Mouse (Mus musculus): ENCODE data around the gene Tmem82. TPM values are rescaled to one million over a fixed set of nuclear protein-coding genes. Genes with fewer than 3 reads are reported as not detected.

Gene Tmem82
- total RNA-seq, 1 experiment: 3.9 TPM

DNA sequence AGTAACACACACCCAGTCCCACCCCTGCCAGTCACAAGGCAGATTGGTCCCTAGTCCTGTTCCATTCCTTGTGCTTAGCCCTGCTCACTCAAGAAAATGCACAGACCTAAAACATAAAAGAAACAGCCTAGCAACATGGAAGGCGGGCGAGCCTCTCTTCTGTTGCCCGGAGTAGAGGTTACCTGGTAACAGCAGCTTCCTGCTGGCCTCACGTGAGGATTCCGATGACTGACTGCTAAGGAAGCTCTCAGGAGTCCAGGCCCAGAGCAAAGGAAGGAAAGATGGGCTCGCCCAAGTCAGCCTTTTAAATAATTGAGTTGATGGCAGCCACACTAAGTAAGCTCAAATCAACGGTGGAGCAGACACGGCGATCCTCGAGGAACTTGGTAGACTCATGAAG, 33.5 kb upstream of the Tmem82 start:
- H3K4me1 ChIP-seq (ENCODE audit: control insufficient read depth in 2 of 2, insufficient read depth in 2 of 2, low read length in 2 of 2, poor library complexity in 1 of 2): peaks cover 0 to 5% of the 10 kb centered on the region in 2 experiments; a peak in 1 of 4 replicates
- TF ChIP-seq ZNF384 (IDR thresholded peaks at IDR 0.05; ENCODE audit: low read depth, low read length) (no peak), ZC3H11A (IDR thresholded peaks at IDR 0.05; ENCODE audit: borderline replicate concordance, low read depth, low read length) (no peak), MAFK (IDR thresholded peaks at IDR 0.05; ENCODE audit: insufficient read depth, low read depth, low read length) (no peak), CHD2 (IDR thresholded peaks at IDR 0.05; ENCODE audit: low read depth, low read length) (no peak), HCFC1 (IDR thresholded peaks at IDR 0.05; ENCODE audit: borderline replicate concordance, insufficient read depth, low read length) (no peak)
- DNase-seq (ENCODE audit: low read depth, low spot score): no peak
- H3K36me3 ChIP-seq (ENCODE audit: control insufficient read depth, insufficient read depth, low read length, poor library complexity, severe bottlenecking): no peaks in the 10 kb centered on the region
- in situ Hi-C loops (cut with MboI; ENCODE audit: low sequenced_read_pairs in 2 of 2, unreplicated experiment in 2 of 2): no loop called here
- H3K4me3 ChIP-seq (ENCODE audit: insufficient read depth in 1 of 2, low read depth in 1 of 2, low read length in 2 of 2, poor library complexity in 1 of 2, severe bottlenecking in 1 of 2): no peak overlapping the region
- H3K9ac ChIP-seq (ENCODE audit: insufficient read depth, low read depth, low read length, poor library complexity, severe bottlenecking): no peak overlapping the region
- H3K9me3 ChIP-seq (ENCODE audit: control insufficient read depth, insufficient read depth, low read depth, low read length): no peaks in the 10 kb centered on the region
- no peak overlapping the region for H3K27ac ChIP-seq (ENCODE audit: insufficient read depth, low read depth, low read length, poor library complexity, severe bottlenecking)

GRCm38 (mm10) chr4:141651286-141651685, 32.9 kb upstream of the Tmem82 start:
- in situ Hi-C loops (cut with MboI; ENCODE audit: low sequenced_read_pairs in 2 of 2, unreplicated experiment in 2 of 2): no loop called here
- Histone ChIP-seq H3K9me3 (ENCODE audit: control insufficient read depth, insufficient read depth, low read depth, low read length) (no peaks in the 10 kb centered on the region), H3K4me1 (ENCODE audit: control insufficient read depth in 2 of 2, insufficient read depth in 2 of 2, low read length in 2 of 2, poor library complexity in 1 of 2) (peaks cover 0 to 4% of the 10 kb centered on the region in 2 experiments; a peak in 1 of 4 replicates), H3K36me3 (ENCODE audit: control insufficient read depth, insufficient read depth, low read length, poor library complexity, severe bottlenecking) (no peaks in the 10 kb centered on the region), H3K27ac (ENCODE audit: insufficient read depth, low read depth, low read length, poor library complexity, severe bottlenecking) (no peak overlapping the region), H3K4me3 (ENCODE audit: insufficient read depth in 1 of 2, low read depth in 1 of 2, low read length in 2 of 2, poor library complexity in 1 of 2, severe bottlenecking in 1 of 2) (no peak overlapping the region), H3K9ac (ENCODE audit: insufficient read depth, low read depth, low read length, poor library complexity, severe bottlenecking) (no peak overlapping the region)
- TF ChIP-seq MAFK (IDR thresholded peaks at IDR 0.05; ENCODE audit: insufficient read depth, low read depth, low read length) (no peak), ZC3H11A (IDR thresholded peaks at IDR 0.05; ENCODE audit: borderline replicate concordance, low read depth, low read length) (no peak), ZNF384 (IDR thresholded peaks at IDR 0.05; ENCODE audit: low read depth, low read length) (no peak), HCFC1 (IDR thresholded peaks at IDR 0.05; ENCODE audit: borderline replicate concordance, insufficient read depth, low read length) (no peak), CHD2 (IDR thresholded peaks at IDR 0.05; ENCODE audit: low read depth, low read length) (no peak)
- DNase-seq (ENCODE audit: low read depth, low spot score): no peak

- no peak overlapping the region for H3K27ac ChIP-seq (ENCODE audit: insufficient read depth, low read depth, low read length, poor library complexity, severe bottlenecking)
These were observed 30.8 kb upstream of the Tmem82 start for GRCm38 (mm10) chr4:141649244-141649643.

DNA sequence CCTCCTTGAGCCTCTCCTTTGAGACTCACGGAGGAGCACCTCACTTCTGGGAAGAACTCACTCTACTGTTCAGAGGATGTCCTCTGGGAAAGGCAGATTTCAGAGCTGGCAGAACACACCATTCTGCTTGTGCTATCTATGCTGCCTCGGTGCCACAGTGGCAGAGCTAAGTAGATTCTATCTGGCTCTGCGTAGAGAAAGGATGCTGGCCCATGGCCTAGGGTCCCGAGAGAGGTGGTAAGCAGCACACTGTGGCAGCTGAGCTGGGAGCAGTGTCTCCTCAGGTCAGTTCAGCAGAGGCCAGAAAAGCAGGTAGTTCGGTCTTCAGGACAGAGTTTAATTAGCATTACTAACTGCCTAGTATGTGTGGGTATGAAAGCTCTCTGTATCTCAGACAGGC, 29.8 kb upstream of the Tmem82 start:
- no peak overlapping the region for H3K27ac ChIP-seq (ENCODE audit: insufficient read depth, low read depth, low read length, poor library complexity, severe bottlenecking)
- in situ Hi-C loops (cut with MboI; ENCODE audit: low sequenced_read_pairs in 2 of 2, unreplicated experiment in 2 of 2): no loop called here
- no peaks in the 10 kb centered on the region for H3K36me3 ChIP-seq (ENCODE audit: control insufficient read depth, insufficient read depth, low read length, poor library complexity, severe bottlenecking)
- no peak overlapping the region for H3K4me3 ChIP-seq (ENCODE audit: insufficient read depth in 1 of 2, low read depth in 1 of 2, low read length in 2 of 2, poor library complexity in 1 of 2, severe bottlenecking in 1 of 2)
- H3K9me3 ChIP-seq (ENCODE audit: control insufficient read depth, insufficient read depth, low read depth, low read length): no peaks in the 10 kb centered on the region
- DNase-seq (ENCODE audit: low read depth, low spot score): no peak
- H3K9ac ChIP-seq (ENCODE audit: insufficient read depth, low read depth, low read length, poor library complexity, severe bottlenecking): no peak overlapping the region
- no peaks in the 10 kb centered on the region for H3K4me1 ChIP-seq (ENCODE audit: control insufficient read depth in 2 of 2, insufficient read depth in 2 of 2, low read length in 2 of 2, poor library complexity in 1 of 2)
- TF ChIP-seq ZNF384 (IDR thresholded peaks at IDR 0.05; ENCODE audit: low read depth, low read length) (no peak), HCFC1 (IDR thresholded peaks at IDR 0.05; ENCODE audit: borderline replicate concordance, insufficient read depth, low read length) (no peak), ZC3H11A (IDR thresholded peaks at IDR 0.05; ENCODE audit: borderline replicate concordance, low read depth, low read length) (no peak)

More at GRCm38 (mm10) chr4:141649244-141649643, 30.8 kb upstream of the Tmem82 start:
- H3K9ac ChIP-seq (ENCODE audit: insufficient read depth, low read depth, low read length, poor library complexity, severe bottlenecking): no peak overlapping the region
- no peak for TF ChIP-seq CHD2 (IDR thresholded peaks at IDR 0.05; ENCODE audit: low read depth, low read length)
- TF ChIP-seq ZNF384 (IDR thresholded peaks at IDR 0.05; ENCODE audit: low read depth, low read length): no peak
- TF ChIP-seq HCFC1 (IDR thresholded peaks at IDR 0.05; ENCODE audit: borderline replicate concordance, insufficient read depth, low read length): no peak
- H3K4me3 ChIP-seq (ENCODE audit: insufficient read depth in 1 of 2, low read depth in 1 of 2, low read length in 2 of 2, poor library complexity in 1 of 2, severe bottlenecking in 1 of 2): no peak overlapping the region
- no peak for DNase-seq (ENCODE audit: low read depth, low spot score)
- H3K4me1 ChIP-seq (ENCODE audit: control insufficient read depth in 2 of 2, insufficient read depth in 2 of 2, low read length in 2 of 2, poor library complexity in 1 of 2): no peaks in the 10 kb centered on the region
- in situ Hi-C loops (cut with MboI; ENCODE audit: low sequenced_read_pairs in 2 of 2, unreplicated experiment in 2 of 2): no loop called here
- no peaks in the 10 kb centered on the region for H3K36me3 ChIP-seq (ENCODE audit: control insufficient read depth, insufficient read depth, low read length, poor library complexity, severe bottlenecking)
- H3K9me3 ChIP-seq (ENCODE audit: control insufficient read depth, insufficient read depth, low read depth, low read length): no peaks in the 10 kb centered on the region

GRCm38 (mm10) chr4:141647187-141647586, 28.8 kb upstream of the Tmem82 start:
- H3K36me3 ChIP-seq (ENCODE audit: control insufficient read depth, insufficient read depth, low read length, poor library complexity, severe bottlenecking): no peaks in the 10 kb centered on the region

More at GRCm38 (mm10) chr4:141647187-141647586, 28.8 kb upstream of the Tmem82 start:
- Histone ChIP-seq H3K27ac (ENCODE audit: insufficient read depth, low read depth, low read length, poor library complexity, severe bottlenecking) (no peak overlapping the region), H3K4me1 (ENCODE audit: control insufficient read depth in 2 of 2, insufficient read depth in 2 of 2, low read length in 2 of 2, poor library complexity in 1 of 2) (peaks cover 0 to 4% of the 10 kb centered on the region in 2 experiments; a peak in 1 of 4 replicates), H3K9ac (ENCODE audit: insufficient read depth, low read depth, low read length, poor library complexity, severe bottlenecking) (no peak overlapping the region), H3K4me3 (ENCODE audit: insufficient read depth in 1 of 2, low read depth in 1 of 2, low read length in 2 of 2, poor library complexity in 1 of 2, severe bottlenecking in 1 of 2) (no peak overlapping the region), H3K9me3 (ENCODE audit: control insufficient read depth, insufficient read depth, low read depth, low read length) (no peaks in the 10 kb centered on the region)
- in situ Hi-C loops (cut with MboI; ENCODE audit: low sequenced_read_pairs in 2 of 2, unreplicated experiment in 2 of 2): no loop called here
- TF ChIP-seq CHD2 (IDR thresholded peaks at IDR 0.05; ENCODE audit: low read depth, low read length) (no peak), ZNF384 (IDR thresholded peaks at IDR 0.05; ENCODE audit: low read depth, low read length) (no peak), HCFC1 (IDR thresholded peaks at IDR 0.05; ENCODE audit: borderline replicate concordance, insufficient read depth, low read length) (no peak), ZC3H11A (IDR thresholded peaks at IDR 0.05; ENCODE audit: borderline replicate concordance, low read depth, low read length) (no peak), MAFK (IDR thresholded peaks at IDR 0.05; ENCODE audit: insufficient read depth, low read depth, low read length) (no peak)
- no peak for DNase-seq (ENCODE audit: low read depth, low spot score)
